ENCODE assay signal across 14 mouse cellular contexts in the genomic region with DNA sequence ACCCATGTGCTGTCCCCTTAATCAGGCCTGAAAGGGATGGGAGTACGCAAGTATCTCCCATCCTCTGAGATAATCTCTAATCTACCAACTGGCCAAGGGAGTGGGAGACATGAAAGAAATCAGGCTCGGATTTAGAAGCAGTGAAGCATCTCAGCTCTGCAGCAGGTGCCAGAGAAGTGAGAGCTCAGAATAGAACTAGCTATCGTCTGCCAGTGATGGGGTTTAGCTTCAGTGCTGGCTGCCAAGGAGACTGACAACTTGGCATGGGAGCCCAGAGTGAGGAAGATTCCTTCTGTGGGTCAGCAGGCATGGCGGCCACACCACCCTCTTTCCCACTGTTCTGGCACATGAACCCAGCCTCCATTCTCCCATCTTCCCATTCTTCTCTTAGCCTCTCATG. TPM values are rescaled to one million over a fixed set of nuclear protein-coding genes. Genes with fewer than 3 reads are reported as not detected.
A peak's percentile ranks its signal among the peaks of the same experiment; 100 is the strongest.
DNase-seq lines count a peak whose midpoint lies in the region; ATAC-seq lines count a peak whose summit lies in the region.
"Had no signal": no experiment of that assay in that cellular context is flagged by ENCODE, and none has a peak within 500 bp of the region (broad histone marks: within the 10 kb centered on the region; RNA-seq: fewer than 3 reads in every experiment).

No protein-coding gene starts in this region.

- peak; percentile 96 for ATAC-seq in frontal cortex, adult (ENCODE audit: low TSS enrichment)
- no peak for ATAC-seq in intestine, embryonic 15.5 days
- no peak for ATAC-seq in megakaryocyte progenitor cell, adult 5-6 weeks (replicated peaks; ENCODE audit: poor library complexity)
- ATAC-seq: midbrain, embryonic 16.5 days had no signal

- H3K4me3 ChIP-seq in intestine, embryonic 15.5 days (replicated peaks), result no peak overlapping the region
- H3K4me3 ChIP-seq: liver, embryonic 15.5 days had no signal

- 85% methylated on average over 4 of the region's 4 CpGs for WGBS in intestine, embryonic 15.5 days

- no peak overlapping the region for H3K27ac ChIP-seq in intestine, embryonic 15.5 days
- H3K27ac ChIP-seq: kidney, postnatal 0 days; liver, embryonic 15.5 days had no signal

- H3K4me2 ChIP-seq in intestine, embryonic 15.5 days (replicated peaks), result no peak overlapping the region
- H3K4me2 ChIP-seq: liver, embryonic 15.5 days had no signal

- no peaks in the 10 kb centered on the region for H3K36me3 ChIP-seq in intestine, embryonic 15.5 days
- H3K36me3 ChIP-seq: liver, embryonic 15.5 days had no signal

- no peaks in the 10 kb centered on the region for H3K4me1 ChIP-seq in intestine, embryonic 15.5 days (replicated peaks)
- H3K4me1 ChIP-seq: liver, embryonic 15.5 days had no signal

- DNase-seq in layer of hippocampus, adult 11-12 months (ENCODE audit: low spot score), result peak; percentile 36
- DNase-seq in layer of hippocampus, adult 9-10 months (ENCODE audit: low spot score), result no peak
- DNase-seq in heart, postnatal 4 days, result peak; percentile 44
- peak; percentile 26 for DNase-seq in right cerebral cortex, postnatal 4 days
- DNase-seq in thymus, postnatal 36 days, result no peak
- DNase-seq: embryo, embryonic 11 days; thymus, postnatal 4 days had no signal

- H3K9me3 ChIP-seq in intestine, embryonic 15.5 days, result no peaks in the 10 kb centered on the region
- H3K9me3 ChIP-seq: liver, embryonic 15.5 days had no signal

- no peak overlapping the region for H3K9ac ChIP-seq in intestine, embryonic 15.5 days
- H3K9ac ChIP-seq: liver, embryonic 15.5 days had no signal

- H3K27me3 ChIP-seq in intestine, embryonic 15.5 days (replicated peaks), result no peaks in the 10 kb centered on the region
- H3K27me3 ChIP-seq: liver, embryonic 15.5 days had no signal

RNA-seq across cellular contexts. Expression of a gene that starts 8.9 kb away (rescaled TPM):
- not detected for total RNA-seq in heart, postnatal 4 days (2021)
- polyA plus RNA-seq in intestine, embryonic 15.5 days (2015; fragmentation: Nextera tagmentation; extraction: Ambion mirVana), result 1.0 and 1.2 TPM in 2 replicates
- total RNA-seq in megakaryocyte progenitor cell, adult 5-6 weeks (2015), result 0.07 and 0.12 TPM in 2 replicates
- total RNA-seq in megakaryocyte progenitor cell, adult 5-6 weeks (2017), result 0.08 and 0.51 TPM in 2 replicates
- total RNA-seq: adrenal gland, adult 18-20 months had no signal
- polyA plus RNA-seq: liver, embryonic 15.5 days; midbrain, embryonic 16.5 days had no signal

Comparison
In these comparisons a context has a peak if more than half of its experiments do, and no peak if none do; other contexts are left out.
1. DNase-seq: peak in layer of hippocampus, adult 11-12 months (single experiment), heart, postnatal 4 days (single experiment) and right cerebral cortex, postnatal 4 days (single experiment); none in layer of hippocampus, adult 9-10 months (single experiment) and thymus, postnatal 36 days (0 of 2).